Mouse (Mus musculus): Measurements from ENCODE around the gene Grin1. TPM values are rescaled to one million over a fixed set of nuclear protein-coding genes. Genes with fewer than 3 reads are reported as not detected.

Grin1 gene
- polyA plus RNA-seq, 1 experiment = 282 TPM

DNA sequence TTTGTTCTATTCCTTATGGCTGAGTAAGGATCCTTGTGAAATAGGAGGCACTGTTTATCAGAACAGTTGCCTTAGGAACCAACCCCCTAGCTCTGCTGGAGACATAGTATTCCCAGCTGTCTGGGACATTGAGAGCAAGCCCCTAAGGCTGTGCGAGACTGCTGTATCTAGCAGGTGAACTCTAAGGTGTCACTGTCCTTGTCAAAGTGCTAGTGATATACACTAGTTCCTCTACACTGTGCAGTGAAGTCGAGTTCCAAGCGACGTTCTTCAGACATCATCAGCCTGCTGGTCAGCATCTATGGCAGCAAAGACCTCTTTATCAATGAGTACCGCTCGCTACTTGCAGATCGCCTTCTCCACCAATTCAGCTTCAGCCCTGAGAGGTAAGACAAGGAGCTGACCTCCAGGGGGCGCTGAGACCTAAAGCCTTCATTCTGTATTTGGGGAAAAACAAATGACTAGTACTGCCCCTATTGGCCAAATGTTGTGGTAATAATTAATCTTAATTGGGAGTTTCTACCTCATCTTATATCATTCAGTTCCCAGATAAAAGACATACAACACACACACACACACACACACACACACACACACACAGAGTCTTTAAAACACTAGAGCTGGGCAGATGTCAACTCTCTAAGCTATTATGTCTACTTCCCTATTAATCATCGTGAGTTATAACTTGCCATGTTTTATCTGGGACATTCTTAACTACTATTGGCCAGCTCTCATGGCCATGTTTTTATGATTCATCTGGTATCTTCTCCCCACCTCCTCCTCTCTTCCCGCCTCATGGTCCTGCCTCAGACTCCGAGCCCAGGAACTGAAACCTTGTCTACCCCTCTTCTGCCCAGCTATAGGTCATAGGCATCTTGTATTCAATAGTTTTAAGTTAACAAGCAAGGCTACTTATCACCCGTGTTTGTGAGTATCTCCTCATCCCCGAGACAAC lies 39.8 kb downstream of the Grin1 start:
- Histone ChIP-seq H3K4me1 (ENCODE audit: control insufficient read depth, insufficient read depth, low read length) (no peaks in the 10 kb centered on the region), H3K4me3 (replicated peaks; ENCODE audit: insufficient read depth, low read depth, low read length) (no peak overlapping the region), H3K27me3 (ENCODE audit: control insufficient read depth, insufficient read depth, low read length) (no peaks in the 10 kb centered on the region), H3K27ac (ENCODE audit: insufficient read depth, low read length) (no peak overlapping the region)
- 52% methylated on average over 13 of the region's 13 CpGs for WGBS
- DNase-seq = peak; percentile 81 to 88
- TF ChIP-seq CTCF (IDR thresholded peaks at IDR 0.05; ENCODE audit: borderline replicate concordance, insufficient read depth, low read depth, low read length) (peak; percentile 85), POLR2A (IDR thresholded peaks at IDR 0.05; ENCODE audit: borderline replicate concordance, insufficient read depth, low read length) (no peak)

DNA sequence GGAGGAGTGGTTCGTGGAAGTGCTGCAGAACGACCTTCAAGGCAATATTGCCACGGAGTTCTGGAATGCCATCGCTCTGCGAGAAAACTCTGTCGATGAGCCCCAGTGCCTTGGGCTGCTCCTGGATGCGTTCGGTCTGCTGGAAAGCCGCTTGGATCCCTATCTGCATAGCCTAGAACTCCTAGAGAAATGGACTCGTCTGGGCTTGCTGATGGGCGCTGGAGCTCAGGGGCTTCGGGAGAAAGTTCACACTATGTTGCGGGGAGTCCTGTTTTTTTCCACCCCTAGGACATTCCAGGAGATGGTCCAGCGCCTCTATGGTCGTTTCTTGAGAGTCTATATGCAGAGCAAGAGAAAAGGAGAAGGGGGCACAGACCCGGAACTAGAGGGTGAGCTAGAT lies 46.0 kb downstream of the Grin1 start:
- H3K4me3 ChIP-seq (replicated peaks; ENCODE audit: insufficient read depth, low read depth, low read length) = peak overlapping the region; percentile 83
- no peak for TF ChIP-seq POLR2A (IDR thresholded peaks at IDR 0.05; ENCODE audit: borderline replicate concordance, insufficient read depth, low read length)
- no peak for TF ChIP-seq CTCF (IDR thresholded peaks at IDR 0.05; ENCODE audit: borderline replicate concordance, insufficient read depth, low read depth, low read length)
- peaks cover 29% of the 10 kb centered on the region for H3K4me1 ChIP-seq (ENCODE audit: control insufficient read depth, insufficient read depth, low read length)
- H3K27me3 ChIP-seq (ENCODE audit: control insufficient read depth, insufficient read depth, low read length) = no peaks in the 10 kb centered on the region
- no peak overlapping the region for H3K27ac ChIP-seq (ENCODE audit: insufficient read depth, low read length)
- WGBS = 30% methylated on average over 16 of the region's 16 CpGs
- no peak for DNase-seq

DNA sequence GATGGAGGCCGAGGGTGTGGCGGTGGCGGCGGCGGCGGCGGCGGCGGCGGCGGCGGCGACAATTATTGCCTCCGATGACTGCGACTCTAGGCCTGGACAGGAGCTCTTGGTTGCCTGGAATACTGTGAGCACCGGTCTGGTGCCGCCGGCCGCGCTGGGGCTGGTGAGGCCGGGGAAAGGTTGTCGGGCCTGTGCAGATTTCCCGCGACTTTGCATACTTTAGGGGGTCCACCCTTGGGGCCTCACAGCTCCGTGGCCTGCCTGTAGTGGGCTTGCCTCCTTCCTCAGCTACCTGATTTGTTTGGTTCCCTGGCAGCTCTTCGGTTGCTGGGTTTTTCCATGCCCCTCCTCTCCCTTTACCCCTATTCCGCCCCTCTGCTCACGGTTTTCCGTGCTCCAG lies 46.5 kb downstream of the Grin1 start:
- under 1% methylated on average over 29 of the region's 29 CpGs for WGBS
- H3K4me3 ChIP-seq (replicated peaks; ENCODE audit: insufficient read depth, low read depth, low read length) = peak overlapping the region; percentile 83
- DNase-seq = no peak
- no peak overlapping the region for H3K27ac ChIP-seq (ENCODE audit: insufficient read depth, low read length)
- no peak for TF ChIP-seq CTCF (IDR thresholded peaks at IDR 0.05; ENCODE audit: borderline replicate concordance, insufficient read depth, low read depth, low read length)
- no peak for TF ChIP-seq POLR2A (IDR thresholded peaks at IDR 0.05; ENCODE audit: borderline replicate concordance, insufficient read depth, low read length)
- H3K4me1 ChIP-seq (ENCODE audit: control insufficient read depth, insufficient read depth, low read length) = peaks cover 34% of the 10 kb centered on the region
- H3K27me3 ChIP-seq (ENCODE audit: control insufficient read depth, insufficient read depth, low read length) = no peaks in the 10 kb centered on the region

DNA sequence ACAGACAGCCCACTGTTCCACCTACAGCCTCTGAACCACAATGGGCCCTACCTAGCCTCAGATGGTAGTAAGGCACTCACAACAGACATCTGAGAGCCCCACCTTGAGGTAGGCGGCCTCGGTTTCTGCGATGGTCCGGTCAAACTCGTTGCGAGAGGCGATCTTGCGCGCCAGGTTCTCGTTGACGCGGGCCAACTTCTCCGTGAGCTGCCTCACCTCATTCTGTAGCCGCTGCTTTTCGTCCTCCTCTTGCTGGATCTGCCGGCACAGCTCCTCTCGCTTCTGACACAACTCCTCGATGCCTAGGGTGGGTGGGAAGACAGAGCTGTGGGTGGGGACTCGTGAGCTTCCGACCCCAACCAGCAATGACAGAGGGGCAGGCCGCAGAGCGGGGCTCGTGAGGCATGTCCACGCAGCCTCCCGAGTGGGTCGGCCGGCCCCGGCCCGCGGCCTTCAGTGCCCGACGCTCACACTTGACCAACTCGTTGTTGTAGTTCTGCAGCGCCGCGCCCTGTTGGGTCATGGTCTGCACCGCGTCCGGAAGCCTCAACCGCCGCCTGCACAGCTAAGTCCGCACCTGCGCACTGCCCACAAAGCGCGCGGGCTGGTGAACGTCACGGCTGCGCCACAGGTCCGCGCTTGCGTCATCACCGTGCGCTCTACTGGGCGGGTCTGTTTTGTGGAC lies 47.0 kb downstream of the Grin1 start, which contains the start of the genes Ssna1 and Anapc2:
Gene Ssna1, minus strand, starts transcription at position 612 of the 685 bp plus-strand sequence.
Gene Anapc2, plus strand, starts transcription at position 652 of the 685 bp plus-strand sequence.
- Histone ChIP-seq H3K4me1 (ENCODE audit: control insufficient read depth, insufficient read depth, low read length) (peaks cover 40% of the 10 kb centered on the region), H3K27ac (ENCODE audit: insufficient read depth, low read length) (peak within 1 kb of the TSS; percentile 2; the same call in 1 of the 2 replicates), H3K27me3 (ENCODE audit: control insufficient read depth, insufficient read depth, low read length) (no peaks in the 10 kb centered on the region), H3K4me3 (replicated peaks; ENCODE audit: insufficient read depth, low read depth, low read length) (peak within 1 kb of the TSS; percentile 83)
- DNase-seq = peak; percentile 97 to 99
- WGBS = under 1% methylated on average over 55 of the region's 55 CpGs
- TF ChIP-seq CTCF (IDR thresholded peaks at IDR 0.05; ENCODE audit: borderline replicate concordance, insufficient read depth, low read depth, low read length) (peak; percentile 33; the same call in 1 of the 2 replicates), POLR2A (IDR thresholded peaks at IDR 0.05; ENCODE audit: borderline replicate concordance, insufficient read depth, low read length) (peak; percentile 79)

DNA sequence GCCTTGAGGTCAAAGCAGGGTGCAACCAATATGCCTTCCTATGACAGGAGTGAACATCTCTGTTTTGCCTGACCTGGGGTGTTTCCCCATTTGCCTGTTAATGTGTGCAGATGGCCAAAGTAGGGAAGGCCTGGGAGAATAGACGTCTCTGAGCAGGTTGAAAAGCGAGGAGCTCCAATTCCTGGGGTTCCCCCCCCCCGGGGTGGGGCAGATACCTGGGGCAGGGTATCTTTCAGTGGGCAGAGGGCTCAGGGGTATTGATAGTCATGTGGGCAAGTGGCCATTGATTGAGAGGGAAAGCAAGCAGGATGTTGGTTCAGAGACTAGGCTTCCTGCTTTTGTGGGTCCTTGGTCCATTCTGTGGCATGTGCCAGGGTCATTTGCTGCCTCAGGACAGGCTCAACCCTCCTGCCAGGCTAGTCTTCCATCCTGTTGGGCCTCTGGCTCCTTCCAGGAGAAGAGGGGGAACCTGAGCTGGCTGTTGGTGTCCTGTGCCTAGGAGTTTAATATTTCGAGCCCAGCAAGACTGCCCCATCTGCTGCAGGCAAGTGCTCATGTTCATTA lies 51.2 kb downstream of the Grin1 start:
- no peaks in the 10 kb centered on the region for H3K27me3 ChIP-seq (ENCODE audit: control insufficient read depth, insufficient read depth, low read length)
- DNase-seq = peak in 1 of 2 experiments; percentile 46
- peaks cover 38% of the 10 kb centered on the region for H3K4me1 ChIP-seq (ENCODE audit: control insufficient read depth, insufficient read depth, low read length)
- peak overlapping the region; percentile 96 for H3K27ac ChIP-seq (ENCODE audit: insufficient read depth, low read length)
- peak overlapping the region; percentile 63 for H3K4me3 ChIP-seq (replicated peaks; ENCODE audit: insufficient read depth, low read depth, low read length)
- no peak for TF ChIP-seq POLR2A (IDR thresholded peaks at IDR 0.05; ENCODE audit: borderline replicate concordance, insufficient read depth, low read length)
- no peak for TF ChIP-seq CTCF (IDR thresholded peaks at IDR 0.05; ENCODE audit: borderline replicate concordance, insufficient read depth, low read depth, low read length)
- WGBS = 24% methylated on average over 4 of the region's 4 CpGs

DNA sequence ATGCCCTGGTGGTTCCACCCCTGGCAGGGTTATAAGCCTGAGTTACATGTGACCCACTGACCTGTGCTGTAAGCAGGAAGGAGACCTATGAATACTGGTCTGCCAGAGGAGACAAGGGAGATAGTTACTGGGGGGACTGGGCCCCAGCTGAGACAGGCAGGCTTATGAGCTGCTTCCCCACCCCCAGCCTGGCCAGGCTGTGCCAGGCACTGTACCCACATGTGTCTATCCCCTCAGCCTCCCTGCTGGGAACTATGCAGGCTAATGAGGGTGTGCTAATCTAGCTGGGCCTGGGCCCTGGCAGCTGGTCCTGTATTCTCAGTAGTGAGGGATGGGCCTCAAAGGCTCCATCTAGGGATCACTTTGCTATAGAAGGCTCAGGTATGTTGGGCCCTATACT lies 51.7 kb downstream of the Grin1 start:
- DNase-seq = peak; percentile 51 to 59
- no peak for TF ChIP-seq CTCF (IDR thresholded peaks at IDR 0.05; ENCODE audit: borderline replicate concordance, insufficient read depth, low read depth, low read length)
- no peak for TF ChIP-seq POLR2A (IDR thresholded peaks at IDR 0.05; ENCODE audit: borderline replicate concordance, insufficient read depth, low read length)
- H3K27ac ChIP-seq (ENCODE audit: insufficient read depth, low read length) = peak overlapping the region; percentile 96
- peak overlapping the region; percentile 63 for H3K4me3 ChIP-seq (replicated peaks; ENCODE audit: insufficient read depth, low read depth, low read length)
- no peaks in the 10 kb centered on the region for H3K27me3 ChIP-seq (ENCODE audit: control insufficient read depth, insufficient read depth, low read length)
- H3K4me1 ChIP-seq (ENCODE audit: control insufficient read depth, insufficient read depth, low read length) = peaks cover 38% of the 10 kb centered on the region

DNA sequence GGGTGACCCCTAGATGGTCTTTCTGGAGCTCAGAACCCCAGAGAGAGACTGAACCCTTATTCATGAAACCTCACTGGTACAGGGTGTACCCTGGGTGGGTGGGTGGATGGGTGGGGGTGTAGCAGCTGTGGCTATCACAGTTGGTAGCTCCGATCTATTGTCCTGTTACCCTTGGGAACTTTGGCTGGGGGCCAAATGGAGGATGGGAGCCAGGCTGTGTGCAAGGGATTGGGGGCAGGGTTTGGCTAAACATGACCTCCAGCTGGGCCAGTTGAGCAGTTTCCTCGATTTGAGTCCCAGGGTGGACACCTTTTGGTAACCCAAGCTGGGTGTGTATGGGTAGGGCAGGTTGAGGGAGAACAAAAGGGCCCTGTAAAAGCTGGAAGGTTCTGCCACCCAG lies 52.3 kb downstream of the Grin1 start:
- H3K4me1 ChIP-seq (ENCODE audit: control insufficient read depth, insufficient read depth, low read length) = peaks cover 38% of the 10 kb centered on the region
- peak; percentile 80 to 81 for DNase-seq
- peak overlapping the region; percentile 63 for H3K4me3 ChIP-seq (replicated peaks; ENCODE audit: insufficient read depth, low read depth, low read length)
- H3K27me3 ChIP-seq (ENCODE audit: control insufficient read depth, insufficient read depth, low read length) = no peaks in the 10 kb centered on the region
- peak overlapping the region; percentile 96 for H3K27ac ChIP-seq (ENCODE audit: insufficient read depth, low read length)
- 2% methylated on average over 2 of the region's 2 CpGs for WGBS
- TF ChIP-seq CTCF (IDR thresholded peaks at IDR 0.05; ENCODE audit: borderline replicate concordance, insufficient read depth, low read depth, low read length) = no peak
- no peak for TF ChIP-seq POLR2A (IDR thresholded peaks at IDR 0.05; ENCODE audit: borderline replicate concordance, insufficient read depth, low read length)
